8 mouse cellular contexts compared by ENCODE assay signal in the genomic region with DNA sequence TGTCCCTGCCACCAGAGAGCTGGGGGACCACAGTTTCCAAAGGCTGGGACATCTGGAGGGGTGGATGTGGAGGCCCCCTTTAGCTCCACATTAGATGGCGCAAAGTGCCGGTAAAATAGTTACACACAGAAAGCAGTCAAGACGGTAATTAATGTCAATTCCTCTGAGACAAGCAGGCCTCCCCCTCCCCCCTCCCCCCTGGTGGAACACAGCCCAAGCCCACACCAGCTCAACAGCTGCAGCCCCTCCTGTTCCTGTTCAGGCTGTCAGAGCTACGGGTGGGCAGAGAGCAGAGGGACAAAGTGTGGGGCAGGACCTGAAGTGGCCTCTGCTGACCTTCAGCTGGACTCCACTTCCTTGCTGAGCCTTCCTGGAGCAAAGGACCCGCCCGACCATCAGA. TPM values are rescaled to one million over a fixed set of nuclear protein-coding genes. Genes with fewer than 3 reads are reported as not detected.
DNase-seq lines count a peak whose midpoint lies in the region; ATAC-seq and TF ChIP-seq lines count a peak whose summit lies in the region.

No protein-coding gene starts in this region.

- H3K4me1 ChIP-seq in neural tube, embryonic 13.5 days (replicated peaks), result peaks cover 38% of the 10 kb centered on the region

- TF ChIP-seq CTCF in gastrocnemius, adult 2 months (IDR thresholded peaks at IDR 0.05), result no peak

- no peak for ATAC-seq in neural tube, embryonic 13.5 days (ENCODE audit: low read depth)

- 0 out of 2 replicates have a peak overlapping the region, but pooled peaks have one; percentile 7 for H3K4me3 ChIP-seq in gastrocnemius, adult 2 months
- H3K4me3 ChIP-seq in neural tube, embryonic 13.5 days, result no peak overlapping the region

- H3K27ac ChIP-seq in gastrocnemius, adult 2 months, result peak overlapping the region; percentile 24; the same call in 1 of the 2 replicates
- H3K27ac ChIP-seq in neural tube, embryonic 13.5 days (replicated peaks), result peak overlapping the region; percentile 78

- 11% methylated on average over 6 of the region's 6 CpGs for WGBS in neural tube, embryonic 13.5 days

- DNase-seq in gastrocnemius, adult 2 months, result no peak
- DNase-seq in gastrocnemius, postnatal 4 days (ENCODE audit: low spot score in 2 of 2), result no peak
- peak; percentile 48 for DNase-seq in forelimb bud, embryonic 11.5 days (ENCODE audit: low read depth, low spot score)
- peak; percentile 24 to 77 for DNase-seq in kidney, postnatal 25 days
- no peak for DNase-seq in gastrocnemius, postnatal 36 days
- DNase-seq in cerebellum, postnatal 25 days, result no peak
- no peak for DNase-seq in urinary bladder, postnatal 4 days (ENCODE audit: low spot score in 2 of 2)

- intact Hi-C loops in gastrocnemius, adult 2 months (cut with DNase I), result loop anchor here (5.0 kb wide), 1 partner anchor 68 kb away; a partner anchor contains a TSS
- intact Hi-C loops in gastrocnemius, postnatal 36 days (cut with DNase I), result no loop called here

- H3K9ac ChIP-seq in neural tube, embryonic 13.5 days, result no peak overlapping the region

- H3K36me3 ChIP-seq in neural tube, embryonic 13.5 days, result no peaks in the 10 kb centered on the region

- no peaks in the 10 kb centered on the region for H3K27me3 ChIP-seq in neural tube, embryonic 13.5 days

- no peaks in the 10 kb centered on the region for H3K9me3 ChIP-seq in neural tube, embryonic 13.5 days

- H3K4me2 ChIP-seq in neural tube, embryonic 13.5 days, result peak overlapping the region; percentile 11; the same call in 1 of the 2 replicates

RNA-seq across cellular contexts. Expression of a gene that starts 2.7 kb away (rescaled TPM):
- total RNA-seq in gastrocnemius, adult 2 months (2021), result 1 to 10 TPM; 1.9 to 2.0 TPM
- total RNA-seq in gastrocnemius, postnatal 4 days (2021), result 10 to 100 TPM; 10.3 to 10.9 TPM
- polyA plus RNA-seq in neural tube, embryonic 13.5 days (2015; fragmentation: Nextera tagmentation; extraction: Ambion mirVana), result 118 and 146 TPM in 2 replicates
- 1 to 10 TPM; 2.6 to 2.7 TPM for total RNA-seq in gastrocnemius, postnatal 36 days (2021)

Comparison
In these comparisons a context has a peak if more than half of its experiments do, and no peak if none do; other contexts are left out.
1. DNase-seq: peak in forelimb bud, embryonic 11.5 days (single experiment) and kidney, postnatal 25 days (2 of 2); none in gastrocnemius, adult 2 months (single experiment), gastrocnemius, postnatal 4 days (0 of 2), gastrocnemius, postnatal 36 days (0 of 2), cerebellum, postnatal 25 days (0 of 2) and urinary bladder, postnatal 4 days (0 of 2).